Mouse (Mus musculus): Measurements from ENCODE around the gene Epha4.

GRCm38 (mm10) chr1:77318597-77319127 lies 196.2 kb downstream of the Epha4 start:
- no peak for TF ChIP-seq CTCF (IDR thresholded peaks at IDR 0.05; ENCODE audit: low read depth, low read length)
- no peak for TF ChIP-seq POLR2AphosphoS5 (IDR thresholded peaks at IDR 0.05; ENCODE audit: insufficient replicate concordance, low read depth, low read length)
- TF ChIP-seq TAL1 (conservative IDR thresholded peaks at IDR 0.05; ENCODE audit: low read depth, low read length), result no peak
- TF ChIP-seq GATA1 (IDR thresholded peaks at IDR 0.05; ENCODE audit: borderline replicate concordance, low read length), result no peak
- no peak for TF ChIP-seq GATA2 (IDR thresholded peaks at IDR 0.05; ENCODE audit: borderline replicate concordance, low read depth, low read length)
